Mouse (Mus musculus): ENCODE measurements at regions not wholly inside any gene's neighbourhood (a gene's known extent, or its start where the extent isn't known, plus 50 kb on each side); places are given as distances from the start of the nearest gene placed in this dataset.
A peak's percentile ranks its signal among the peaks of the same experiment; 100 is the strongest.

DNA sequence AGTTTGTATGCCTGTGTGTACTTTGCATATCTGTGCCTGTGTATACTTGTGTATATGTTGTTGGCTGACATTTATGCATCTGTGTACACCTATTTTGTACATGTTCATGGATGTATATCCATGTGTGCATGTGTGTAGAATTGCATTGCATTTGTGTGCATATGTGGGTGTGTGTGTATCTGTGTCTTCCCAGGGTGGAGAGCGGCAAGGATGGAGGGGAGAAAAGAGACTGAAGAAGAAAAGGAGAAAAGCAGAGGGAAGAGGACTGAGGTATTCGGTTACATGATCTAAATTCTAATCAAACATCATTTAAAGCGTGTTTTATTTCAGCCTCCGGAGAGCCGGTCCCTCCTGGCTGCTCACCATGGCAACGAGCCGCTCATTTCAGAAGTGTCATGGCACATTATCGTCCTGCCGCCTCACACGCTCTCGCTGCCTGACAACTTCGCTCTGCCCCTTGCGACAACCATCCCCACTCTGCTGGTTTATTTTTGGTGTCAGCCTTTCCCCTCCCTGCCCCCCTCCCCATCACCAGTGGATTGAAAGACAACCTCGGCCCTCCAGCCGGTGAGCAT, 58.6 kb downstream of the Mrm1 start:
- no peak for DNase-seq

DNA sequence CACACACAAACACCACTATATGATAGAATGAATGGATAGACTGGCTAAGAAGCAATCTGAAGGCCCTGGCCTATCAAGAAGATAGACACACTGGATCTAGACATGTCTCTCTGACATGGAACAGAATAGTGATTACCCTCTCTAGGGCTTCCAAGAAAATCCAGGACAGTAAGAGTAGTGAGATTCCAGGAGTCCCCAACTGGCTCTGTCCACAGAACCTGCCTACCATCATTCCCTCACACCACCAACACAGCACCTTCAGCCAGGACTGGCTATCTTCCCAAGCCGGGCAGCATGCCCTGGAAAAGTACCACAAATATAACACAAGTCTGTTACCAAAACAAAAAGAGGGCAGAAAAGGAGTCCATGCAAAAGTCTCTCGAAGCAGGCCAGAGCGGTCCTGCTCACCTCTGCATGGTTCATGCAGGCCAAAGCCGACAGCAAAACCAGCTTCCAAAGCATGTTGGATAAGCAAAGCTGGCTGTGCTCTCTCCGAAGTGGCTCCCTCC, 59.8 kb downstream of the Mrm1 start:
- DNase-seq = no peak

DNA sequence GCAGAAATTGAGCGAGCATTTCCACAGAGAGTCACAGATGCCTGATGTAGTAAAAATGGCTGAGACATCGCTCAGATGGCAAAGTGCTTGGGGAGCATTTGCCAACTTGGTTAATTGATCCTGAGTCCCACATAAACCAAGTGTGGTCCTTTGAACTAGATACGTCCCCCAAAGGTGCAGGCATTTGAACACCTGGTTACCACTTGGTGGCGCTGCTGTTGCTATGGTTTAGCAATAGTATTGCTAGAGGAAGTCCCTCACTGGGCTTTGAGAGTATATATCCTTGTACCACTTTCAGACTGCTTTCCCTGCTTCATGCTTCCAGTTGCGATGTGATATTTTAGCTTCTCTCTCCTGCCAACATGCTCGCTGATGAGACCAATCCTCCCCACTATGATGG, 67.3 kb downstream of the Mrm1 start:
- DNase-seq = no peak

DNA sequence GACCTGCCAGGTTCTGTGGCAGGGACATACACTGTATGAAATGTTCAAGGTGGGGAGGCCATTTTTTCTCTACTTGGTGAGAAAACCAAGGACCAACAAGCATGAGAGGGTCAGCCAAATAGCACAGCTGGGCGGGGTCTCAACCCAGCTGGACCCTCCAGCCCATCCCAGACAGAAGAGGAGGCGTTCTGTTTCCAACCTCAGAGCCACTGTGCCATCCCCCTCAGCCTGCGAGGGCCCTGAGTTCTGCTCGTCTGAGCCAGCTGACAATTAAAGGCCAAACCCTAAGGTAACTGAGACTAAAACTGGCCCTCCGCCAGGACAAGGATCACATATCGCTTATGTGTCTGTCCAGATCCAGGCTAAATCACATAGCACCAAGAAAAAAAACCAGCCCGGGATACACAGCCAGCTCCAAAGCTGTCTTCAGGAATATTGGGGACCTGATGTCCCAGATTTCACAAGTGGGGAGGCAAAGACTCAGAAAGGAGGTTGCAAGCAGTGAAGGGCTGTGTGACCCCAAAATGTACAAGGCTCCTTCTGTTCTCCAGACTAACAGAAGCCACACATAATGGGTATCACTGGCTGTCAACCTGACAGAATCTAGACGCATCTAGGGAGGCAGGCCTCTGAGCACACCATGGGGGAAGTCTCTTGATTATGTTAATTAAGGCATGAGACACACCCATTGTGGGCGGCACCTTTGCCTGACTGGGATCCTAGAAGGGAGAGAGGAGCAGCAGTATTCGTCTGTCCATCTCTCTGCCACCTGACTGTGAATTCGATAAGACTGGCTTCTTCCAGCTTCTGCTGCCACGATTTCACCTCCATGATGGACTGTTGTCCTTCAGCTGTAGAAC, 69.6 kb downstream of the Mrm1 start:
- DNase-seq = no peak

DNA sequence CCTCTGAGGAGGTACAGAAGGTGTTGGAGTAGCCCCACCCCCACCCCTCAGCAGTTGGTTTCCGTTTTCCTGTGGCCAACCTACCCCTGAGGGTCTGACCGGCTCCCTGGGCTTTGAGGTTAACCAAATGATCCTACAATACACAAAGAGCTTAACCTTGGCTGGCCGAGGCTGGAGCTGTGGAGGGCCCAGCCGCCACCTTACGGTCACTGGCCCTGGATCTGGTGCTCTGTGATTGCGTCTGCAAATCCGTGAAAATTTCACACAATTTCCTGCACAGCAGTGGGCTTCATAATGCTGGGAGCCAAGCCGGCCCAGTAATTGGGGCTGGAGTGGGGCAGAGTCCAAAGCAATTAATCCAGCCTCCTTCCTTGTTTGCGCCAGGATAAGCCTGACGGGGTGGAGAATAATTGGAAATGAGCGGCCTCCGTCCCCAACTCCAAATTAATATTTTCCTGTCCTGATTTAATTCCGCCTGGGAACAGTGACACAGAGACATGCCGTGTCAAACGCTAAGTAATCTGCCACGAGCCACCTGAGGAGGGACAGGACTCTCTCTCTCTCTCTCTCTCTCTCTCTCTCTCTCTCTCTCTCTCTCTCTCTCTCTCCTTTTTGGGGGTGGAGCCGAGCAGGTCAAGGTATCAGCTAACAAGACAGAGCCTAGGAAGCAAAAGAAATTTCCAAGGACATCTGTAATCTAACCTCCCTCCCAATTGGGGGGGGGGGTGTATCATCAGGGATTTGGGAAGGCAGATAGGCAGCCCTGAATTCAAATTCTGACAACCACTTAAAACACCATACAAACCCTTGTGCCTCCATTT, 80.3 kb downstream of the Mrm1 start:
- DNase-seq = no peak

DNA sequence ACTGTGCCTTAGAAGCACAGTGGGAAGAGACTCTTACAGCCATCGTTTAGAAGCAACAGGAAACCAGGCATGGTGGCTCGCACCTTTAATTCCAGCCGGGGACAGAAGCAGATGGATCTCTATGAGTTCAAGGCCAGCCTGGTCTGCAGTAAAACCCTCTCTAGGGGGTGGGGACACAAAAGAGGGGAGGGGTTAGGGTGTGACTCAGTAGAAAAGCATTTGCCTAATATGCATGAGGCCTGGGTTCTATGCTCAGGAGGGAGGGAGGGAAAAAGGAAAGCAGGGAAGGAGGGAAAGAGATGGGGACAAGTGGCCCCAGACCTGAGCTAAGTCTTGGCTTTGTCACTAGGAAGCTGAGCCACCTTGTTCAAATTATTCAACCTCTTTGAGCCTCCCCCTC, 81.2 kb downstream of the Mrm1 start:
- DNase-seq = no peak

DNA sequence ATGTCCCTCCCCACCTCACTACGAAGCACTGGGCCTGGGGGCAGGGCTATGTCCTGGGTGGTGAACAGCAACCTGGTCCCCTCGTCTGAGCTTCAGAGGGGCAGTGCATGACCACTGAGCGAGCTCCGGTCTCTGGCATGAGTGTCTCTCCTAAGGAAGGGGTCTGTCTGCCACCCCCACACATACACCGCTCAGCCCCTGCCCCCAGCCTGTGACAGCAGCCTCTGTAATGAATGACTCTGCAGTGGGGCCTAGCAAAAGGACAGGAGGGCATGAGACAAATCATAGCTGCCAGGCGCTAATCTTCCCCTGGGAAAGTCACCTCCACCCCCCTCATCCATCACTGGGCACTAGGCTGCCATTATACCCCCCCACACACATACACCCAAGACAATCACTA, 87.4 kb downstream of the Mrm1 start:
- DNase-seq = no peak

DNA sequence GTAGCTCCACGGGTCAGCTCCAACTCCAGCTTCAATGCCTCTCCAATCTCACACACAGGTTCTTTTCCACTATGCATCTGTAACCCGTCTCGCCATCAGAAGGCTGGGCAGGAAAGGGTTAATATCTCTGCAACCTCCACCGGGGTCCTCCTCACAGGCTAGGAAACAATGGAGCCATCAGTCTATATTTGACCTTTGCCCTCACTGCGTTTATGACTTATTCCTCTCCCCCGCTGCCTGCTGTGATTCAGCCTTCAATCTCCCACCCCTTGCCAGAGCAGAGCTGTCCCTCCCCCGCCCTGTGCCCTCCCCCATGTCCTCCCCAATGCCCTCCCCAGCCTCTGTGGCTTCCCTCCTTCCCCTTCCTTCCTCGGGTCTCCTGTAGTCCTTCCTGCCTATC, 89.1 kb downstream of the Mrm1 start:
- DNase-seq = no peak

DNA sequence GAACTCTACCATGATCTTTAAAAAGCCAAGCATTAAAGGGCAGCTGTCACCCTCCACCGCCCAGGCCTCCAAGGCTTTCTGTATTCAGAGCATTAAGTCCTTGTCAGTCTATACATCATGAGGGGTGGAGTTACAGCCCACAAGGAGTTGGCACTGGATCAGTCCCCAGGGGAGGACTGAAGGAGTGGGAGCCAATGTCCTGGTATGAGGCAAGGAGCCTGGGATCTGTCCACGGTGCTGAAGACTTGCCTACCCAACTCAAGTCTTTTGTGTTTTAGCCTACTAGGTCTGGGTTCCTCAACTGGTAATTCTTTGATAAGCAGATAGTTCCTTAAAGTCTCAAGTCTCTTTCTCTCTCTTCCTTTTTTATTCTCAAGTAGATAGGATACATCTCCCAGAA, 90.1 kb downstream of the Mrm1 start:
- peak; percentile 64 for DNase-seq

DNA sequence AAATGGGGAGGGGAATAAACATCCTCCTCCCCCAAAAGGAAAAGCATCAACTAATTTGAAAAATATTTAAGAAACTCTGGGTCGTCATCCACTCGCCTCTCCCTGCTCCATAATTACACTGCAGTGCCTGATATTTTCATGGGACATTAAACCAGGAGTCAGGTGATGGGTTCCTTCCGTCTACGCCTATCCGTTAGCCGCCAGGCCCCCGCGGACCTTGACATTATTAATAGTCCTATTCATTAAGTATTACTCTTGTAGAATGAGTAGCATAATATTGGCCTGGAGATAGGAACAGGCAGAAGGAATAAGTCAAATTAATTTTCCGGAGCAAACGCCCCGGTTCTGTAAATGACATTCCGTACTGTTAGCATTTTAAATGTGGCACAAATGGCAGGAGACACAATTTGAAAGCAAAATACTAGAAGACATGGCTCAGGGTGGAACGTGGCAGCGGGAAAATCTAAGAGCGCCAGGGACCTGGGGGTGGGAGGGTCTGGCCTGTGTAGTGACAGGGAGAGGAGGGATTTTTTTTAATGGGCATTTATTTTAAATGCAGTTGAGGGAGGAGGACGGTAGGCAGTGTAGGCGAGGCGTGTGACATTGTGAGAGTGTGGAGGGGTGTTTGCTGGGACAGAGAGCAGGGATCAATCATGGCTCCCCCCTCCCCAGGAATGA, 93.2 kb downstream of the Mrm1 start:
- no peak for DNase-seq

DNA sequence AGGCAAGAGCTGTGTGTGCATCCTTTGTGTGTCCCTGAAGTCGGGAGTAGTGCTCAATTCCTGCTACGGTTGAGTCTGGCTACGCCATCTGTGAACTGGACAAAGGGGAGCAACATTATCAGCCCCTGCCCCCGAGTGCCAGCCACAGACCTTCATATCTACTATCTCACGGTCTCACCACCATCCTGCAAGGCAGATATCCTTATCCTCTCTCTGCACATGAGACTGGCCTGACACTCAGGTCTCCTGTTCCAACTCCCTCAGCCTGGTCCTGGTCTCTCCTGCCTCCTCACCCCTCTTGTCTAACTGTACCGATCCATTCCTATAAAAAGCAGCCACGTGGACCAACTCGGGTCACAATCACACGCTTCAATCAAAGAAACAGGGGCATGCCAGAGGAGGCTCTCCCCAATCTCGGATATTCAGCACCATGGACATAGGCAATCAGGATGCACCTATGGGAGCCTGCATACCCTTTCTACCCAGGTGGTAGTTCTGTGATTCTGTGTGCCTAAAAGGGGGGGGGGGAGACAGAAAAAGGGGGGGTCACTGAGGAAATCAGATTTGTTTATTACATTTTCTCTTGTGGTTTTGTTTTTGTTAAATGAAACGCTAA, 94.0 kb downstream of the Mrm1 start:
- DNase-seq = no peak

DNA sequence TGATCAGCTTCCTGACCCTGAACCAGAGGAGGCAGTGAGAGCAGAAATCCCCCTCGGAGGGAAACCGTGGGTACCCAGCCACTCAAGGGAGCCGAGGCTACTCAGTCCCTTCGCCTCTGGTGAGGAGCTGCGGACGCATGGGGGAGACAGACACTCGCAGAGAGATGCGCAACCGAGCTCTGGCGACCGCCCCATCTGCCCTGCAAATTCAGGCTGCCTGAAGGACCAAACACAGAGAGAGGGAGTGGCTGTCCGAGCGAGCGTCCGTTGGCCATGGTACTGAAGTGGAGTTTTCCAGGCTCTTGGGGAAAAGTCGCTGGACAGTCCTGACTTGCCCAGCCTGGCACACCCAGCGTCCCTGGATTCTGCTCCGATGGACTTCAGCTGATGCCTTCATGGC, 95.2 kb downstream of the Mrm1 start:
- DNase-seq = no peak

DNA sequence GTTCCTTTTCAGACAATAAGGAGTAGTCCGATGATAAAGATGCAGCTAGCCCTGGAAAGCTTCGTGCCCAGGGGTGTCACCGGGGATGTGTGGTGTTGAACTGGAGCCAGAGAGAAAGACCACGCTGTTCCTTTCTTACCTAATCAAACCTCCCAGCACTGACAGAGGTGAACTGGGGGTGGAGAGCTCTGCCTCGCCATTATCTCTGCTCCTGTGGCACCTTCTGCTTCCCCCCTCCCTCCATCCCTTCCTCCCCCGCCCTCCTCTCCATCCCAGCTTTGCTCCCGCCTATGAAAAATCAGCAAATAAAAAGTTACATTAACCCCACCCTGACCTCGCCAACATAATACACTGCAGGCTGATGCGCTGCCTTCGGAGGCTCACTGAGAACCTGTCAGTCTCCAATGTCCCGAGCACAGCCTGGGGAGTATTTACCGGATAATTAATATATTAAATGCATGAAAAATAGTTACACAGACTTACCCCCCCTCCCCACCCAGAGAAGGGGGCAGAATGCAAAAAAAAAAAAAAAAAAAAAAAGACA, 96.6 kb downstream of the Mrm1 start:
- no peak for DNase-seq

DNA sequence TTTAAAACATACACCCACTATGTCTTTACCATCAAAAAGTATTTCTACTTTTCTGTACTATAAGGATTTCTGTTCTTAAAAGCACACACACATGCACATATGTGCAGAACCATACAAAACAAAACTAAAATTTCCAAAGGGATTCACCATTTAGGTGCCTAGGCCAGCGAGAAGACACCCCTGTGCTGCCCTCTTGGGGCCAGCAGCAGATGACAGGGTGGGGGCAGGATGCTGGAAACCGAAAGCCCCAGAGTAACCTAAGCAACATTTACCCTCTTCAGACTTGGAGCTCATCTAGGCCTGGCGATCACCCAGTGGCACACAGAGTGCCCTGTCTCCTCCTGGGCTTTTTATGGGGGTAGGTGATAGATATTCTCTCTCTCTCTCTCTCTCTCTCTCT, 97.3 kb downstream of the Mrm1 start:
- DNase-seq = no peak

DNA sequence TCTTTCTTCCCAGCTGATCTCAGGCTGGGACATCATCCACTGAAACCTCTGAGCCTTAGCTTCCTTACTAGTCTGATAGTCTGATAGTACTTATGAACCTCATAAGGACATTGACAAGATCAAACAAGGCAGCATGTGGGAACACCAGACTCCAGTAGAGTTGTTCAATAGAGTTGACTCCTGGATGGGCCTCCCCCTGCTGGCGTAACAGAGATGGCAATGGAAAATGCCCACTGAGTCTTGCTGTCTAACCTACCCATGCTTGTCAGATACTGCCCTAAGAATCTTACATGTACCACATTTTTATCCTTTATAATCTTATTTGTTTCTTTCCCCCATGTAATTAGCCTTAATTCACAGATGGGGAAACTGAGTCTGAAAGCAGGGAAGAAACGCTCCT, 98.2 kb downstream of the Mrm1 start:
- DNase-seq = no peak

DNA sequence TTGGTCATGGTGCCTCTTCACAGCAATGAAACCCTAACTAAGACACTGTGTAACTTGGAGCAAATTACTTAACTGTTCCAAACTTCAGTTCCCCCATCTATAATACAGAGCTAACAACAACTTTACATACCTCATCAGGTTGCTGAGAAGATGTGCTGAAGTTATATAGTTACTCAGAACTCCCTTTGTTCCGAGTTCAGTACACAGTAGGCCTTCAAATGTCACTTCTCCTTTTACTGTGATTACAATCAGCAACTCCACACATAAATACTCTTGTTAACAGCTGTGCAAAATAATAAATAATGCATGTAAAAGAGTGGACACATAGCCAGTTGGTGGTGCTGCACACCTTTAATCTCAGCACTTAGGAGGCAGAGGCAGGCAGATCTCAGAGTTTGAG, 99.5 kb downstream of the Mrm1 start:
- no peak for DNase-seq

DNA sequence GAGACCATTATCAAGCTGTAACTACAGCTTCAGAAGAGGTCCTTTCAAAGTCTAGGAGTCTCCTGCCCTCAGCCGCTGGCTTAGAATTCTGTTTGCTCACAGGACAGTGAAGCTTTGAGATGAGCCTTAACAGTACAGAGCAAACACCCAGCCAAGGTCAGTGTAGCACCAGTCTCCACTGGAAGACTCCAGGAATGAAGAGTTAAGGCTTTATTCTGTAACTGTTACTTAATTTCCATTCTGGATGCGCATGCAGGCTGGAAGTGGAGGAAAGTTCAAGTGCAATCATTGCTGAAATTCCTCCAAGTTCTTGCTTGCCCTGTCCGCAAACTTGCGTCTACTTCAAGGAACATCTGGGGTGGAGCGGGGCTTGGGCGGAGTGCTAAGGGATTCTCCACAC, 106.6 kb downstream of the Mrm1 start:
- DNase-seq = no peak

DNA sequence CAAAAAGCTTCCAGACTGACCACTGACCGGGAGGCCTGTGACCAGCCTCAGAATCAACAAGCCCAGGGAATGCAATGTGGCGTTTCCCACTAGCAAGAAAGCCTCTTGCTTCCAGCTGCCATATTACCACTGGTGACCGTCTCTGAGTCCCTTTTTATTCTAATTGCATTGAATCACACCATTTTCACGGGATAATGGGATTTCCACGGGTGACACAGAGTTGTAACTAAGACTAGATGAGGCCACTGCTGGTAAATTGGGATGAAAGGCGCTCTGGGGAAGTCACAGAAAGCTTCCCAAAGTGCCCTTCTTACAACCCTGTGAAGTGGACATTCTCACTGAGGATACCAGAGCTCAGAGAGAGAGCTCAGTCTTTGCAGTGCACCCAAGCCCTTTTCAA, 107.4 kb downstream of the Mrm1 start:
- no peak for DNase-seq

DNA sequence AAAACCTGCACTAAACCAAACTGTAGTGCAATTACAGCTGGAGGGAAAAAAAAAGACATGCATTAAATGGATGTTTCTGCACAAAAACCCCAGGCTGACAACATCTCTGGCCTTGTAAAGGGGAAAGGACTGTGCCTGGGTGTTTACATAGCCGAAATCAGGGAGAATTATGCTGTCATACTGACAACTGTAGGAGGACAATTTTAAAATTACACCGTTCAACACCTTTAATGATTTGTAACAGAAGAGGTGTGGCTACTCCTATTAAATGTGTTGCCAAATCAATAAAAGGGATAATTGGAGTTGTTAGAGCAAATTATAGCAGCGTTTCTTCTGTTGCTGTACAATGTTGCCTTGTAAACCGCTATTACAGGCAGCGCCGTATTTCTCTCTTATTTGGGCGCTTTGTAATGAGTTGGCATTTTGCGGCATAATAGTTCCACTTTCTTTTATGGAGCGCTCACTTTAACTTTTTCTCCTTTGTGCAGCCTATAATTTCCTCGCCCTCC, 111.0 kb downstream of the Mrm1 start:
- DNase-seq = no peak

DNA sequence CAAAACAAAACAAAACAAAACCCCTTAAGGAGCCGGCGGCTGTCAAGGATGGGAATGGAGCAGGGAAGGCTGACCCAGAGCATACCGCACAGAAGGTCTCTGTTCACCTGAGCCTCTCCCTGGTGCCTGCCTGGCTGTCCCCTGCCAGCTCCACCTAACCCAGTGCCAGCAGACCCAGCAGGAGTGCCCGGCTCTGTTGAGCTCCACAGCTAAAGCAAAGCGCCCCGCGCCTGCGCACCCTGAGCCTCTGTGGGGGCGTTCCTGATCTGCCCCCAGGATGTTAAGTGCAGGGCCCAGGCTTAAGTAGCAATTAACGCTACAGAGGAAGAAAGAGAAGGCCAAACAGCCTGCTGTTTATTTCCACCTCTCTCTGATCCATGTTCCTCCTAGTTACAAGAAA, 111.5 kb downstream of the Mrm1 start:
- no peak for DNase-seq

DNA sequence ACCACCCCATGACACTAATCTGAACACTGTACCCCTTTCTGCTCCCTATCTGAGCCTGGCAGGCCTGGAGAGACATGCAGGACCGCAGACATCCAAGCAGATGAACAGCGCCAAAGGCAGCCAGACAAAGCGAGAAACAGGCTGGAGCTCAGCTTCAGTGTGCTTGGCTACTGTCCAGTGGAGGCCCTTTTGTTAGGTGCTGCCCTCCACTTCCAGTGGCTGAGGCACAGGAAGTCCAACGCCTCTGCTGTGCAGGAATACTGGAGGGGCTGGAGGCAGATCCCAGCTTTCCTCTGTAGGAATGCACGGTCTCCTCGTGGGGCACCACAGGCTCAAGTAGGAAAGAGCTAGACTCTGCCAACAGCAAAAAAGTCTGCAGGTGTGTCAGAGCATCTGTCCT, 112.6 kb downstream of the Mrm1 start:
- no peak for DNase-seq
